Mouse (Mus musculus): ENCODE results near the gene Bbox1. TPM values are rescaled to one million over a fixed set of nuclear protein-coding genes. Genes with fewer than 3 reads are reported as not detected.

Gene Bbox1
- total RNA-seq, 1 experiment from 2014 or later: not detected

DNA sequence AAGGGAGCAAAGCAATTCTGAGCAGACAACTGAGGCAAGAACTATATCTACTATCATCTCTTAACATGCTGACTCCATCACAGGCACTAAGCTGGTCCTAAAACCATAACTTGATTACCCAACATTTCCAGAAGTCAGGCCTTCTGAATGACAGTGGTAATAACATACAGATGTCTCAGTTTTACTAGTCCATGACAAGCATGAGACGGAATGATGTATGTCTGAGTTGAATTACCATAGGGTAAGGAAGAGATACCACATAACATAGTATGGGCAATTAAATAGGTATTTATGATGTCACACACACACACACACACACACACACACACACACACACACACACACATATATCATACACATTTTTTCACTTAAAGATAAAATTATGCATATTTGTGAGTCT, 26.4 kb downstream of the Bbox1 start:
- ATAC-seq (replicated peaks; ENCODE audit: insufficient number of reproducible peaks, low FRiP score, low TSS enrichment, poor library complexity, severe bottlenecking): no peak

DNA sequence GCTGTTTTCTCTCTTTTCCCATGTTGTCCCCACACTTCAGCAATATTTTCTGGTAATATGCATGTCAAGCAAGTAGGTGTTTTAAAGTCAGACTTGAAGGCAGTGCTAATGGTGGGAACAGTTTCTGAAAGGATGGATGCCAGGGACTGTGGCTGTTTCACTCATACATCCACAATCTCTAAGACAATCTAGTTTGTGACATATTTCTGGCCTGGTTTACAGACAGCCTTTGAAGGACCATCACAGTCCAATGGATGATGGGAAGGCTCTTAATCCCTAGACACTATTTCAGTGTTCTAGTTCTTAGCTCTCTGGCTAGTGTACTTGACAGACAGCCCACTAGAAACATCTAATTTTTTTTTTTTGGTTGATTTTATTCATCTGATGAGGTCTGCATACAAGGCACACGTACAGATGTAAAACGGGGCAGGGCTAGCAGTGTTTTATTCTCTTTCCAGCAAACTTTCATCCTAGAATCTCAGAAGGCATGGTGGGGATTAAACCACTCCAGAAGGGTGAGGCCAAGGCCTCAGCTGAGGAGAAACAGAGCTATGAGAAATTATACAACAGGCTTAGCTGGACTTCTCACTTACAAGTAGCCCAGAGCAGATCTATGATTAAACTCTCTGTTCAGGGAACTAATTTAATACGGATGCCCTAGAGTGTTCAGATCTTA, 28.4 kb downstream of the Bbox1 start:
- ATAC-seq (replicated peaks; ENCODE audit: insufficient number of reproducible peaks, low FRiP score, low TSS enrichment, poor library complexity, severe bottlenecking): no peak

GRCm38 (mm10) chr2:110275424-110275823, 38.9 kb downstream of the Bbox1 start:
- ATAC-seq (replicated peaks; ENCODE audit: insufficient number of reproducible peaks, low FRiP score, low TSS enrichment, poor library complexity, severe bottlenecking): no peak

DNA sequence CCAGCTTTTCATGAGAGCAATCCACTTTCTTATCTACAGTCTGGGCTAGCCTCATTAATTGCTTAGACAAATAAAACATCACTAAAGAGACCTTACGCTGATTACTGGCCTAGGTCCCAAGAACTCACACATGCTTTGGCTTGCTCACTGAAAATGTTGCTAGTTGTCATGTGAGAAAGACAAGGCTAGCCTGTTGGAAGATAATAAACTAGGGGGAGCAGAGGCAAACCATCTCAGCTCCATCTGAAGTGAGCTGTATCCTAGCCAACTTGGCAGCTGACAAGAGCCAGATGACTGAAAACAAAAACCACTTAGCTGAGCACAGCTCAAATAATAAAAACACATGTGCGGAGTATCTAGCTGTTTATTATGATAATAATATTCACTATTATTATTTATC, 40.2 kb downstream of the Bbox1 start:
- ATAC-seq (replicated peaks; ENCODE audit: insufficient number of reproducible peaks, low FRiP score, low TSS enrichment, poor library complexity, severe bottlenecking): no peak

GRCm38 (mm10) chr2:110269281-110269680, 45.1 kb downstream of the Bbox1 start:
- no peak for ATAC-seq (replicated peaks; ENCODE audit: insufficient number of reproducible peaks, low FRiP score, low TSS enrichment, poor library complexity, severe bottlenecking)

- no peak for ATAC-seq (replicated peaks; ENCODE audit: insufficient number of reproducible peaks, low FRiP score, low TSS enrichment, poor library complexity, severe bottlenecking)
These were observed 82.1 kb downstream of the Bbox1 start for GRCm38 (mm10) chr2:110232252-110232651.

GRCm38 (mm10) chr2:110230753-110231152, 83.6 kb downstream of the Bbox1 start:
- ATAC-seq (replicated peaks; ENCODE audit: insufficient number of reproducible peaks, low FRiP score, low TSS enrichment, poor library complexity, severe bottlenecking): no peak

DNA sequence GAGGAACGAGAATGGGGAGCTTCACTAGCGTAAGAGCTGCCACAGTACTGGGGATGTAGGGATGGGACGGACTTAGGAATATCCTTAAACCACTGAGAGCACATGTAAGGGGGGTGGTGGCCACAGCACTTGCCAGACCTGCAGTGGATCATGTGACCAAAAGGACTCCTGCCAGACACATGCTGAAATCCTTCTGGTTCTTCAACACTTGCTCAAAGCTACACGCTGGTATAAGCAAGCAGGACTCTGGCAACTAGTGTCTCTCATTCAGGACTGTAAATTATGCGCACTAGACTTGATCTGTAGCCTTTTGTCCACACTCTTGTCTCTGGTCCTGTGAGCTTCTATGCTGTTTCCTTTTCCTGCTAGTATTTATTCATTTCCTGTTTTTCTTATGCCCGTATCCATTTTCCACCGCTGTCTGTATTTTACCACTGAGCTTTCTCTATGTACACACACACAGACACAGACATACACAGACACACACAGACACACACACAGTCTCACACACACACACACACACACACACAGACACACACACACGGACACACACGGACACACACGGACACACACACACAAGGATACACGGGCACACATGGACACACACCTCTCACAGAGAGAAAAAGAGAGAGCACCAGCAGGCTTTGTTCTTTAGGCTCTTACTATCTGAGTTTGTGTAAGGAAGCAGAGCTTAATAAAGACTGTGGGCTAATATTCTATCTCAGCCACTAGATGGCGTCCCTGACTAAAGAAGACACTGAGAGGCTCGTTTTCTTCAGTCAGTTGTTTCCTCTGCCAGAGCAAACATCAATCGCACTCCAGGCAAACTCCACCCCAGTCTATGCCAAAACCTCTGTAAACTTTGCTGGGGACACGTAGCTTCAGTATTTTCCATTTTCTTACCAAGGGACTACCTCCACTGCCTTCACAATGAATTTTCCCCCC, 84.9 kb downstream of the Bbox1 start:
- ATAC-seq (replicated peaks; ENCODE audit: insufficient number of reproducible peaks, low FRiP score, low TSS enrichment, poor library complexity, severe bottlenecking): no peak

DNA sequence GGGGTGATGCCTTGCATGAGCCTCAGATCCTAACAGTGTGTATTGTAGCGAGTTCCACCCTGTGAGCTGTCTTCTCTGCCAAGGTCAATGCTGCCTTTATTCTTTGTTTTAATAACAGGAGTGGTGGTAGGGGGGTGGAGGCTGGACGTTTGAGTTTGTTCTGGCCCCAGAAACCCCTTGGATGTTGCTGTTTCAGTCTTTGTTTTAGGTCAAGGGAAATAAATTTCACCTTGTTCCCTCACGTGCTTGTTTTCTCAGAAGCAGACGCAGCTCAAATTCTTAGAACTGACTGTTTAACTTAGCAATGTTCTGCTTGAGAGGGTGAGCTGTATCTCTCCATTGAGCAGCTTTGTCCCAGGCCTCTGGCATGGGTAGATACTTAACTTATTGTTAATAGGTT, 87.9 kb downstream of the Bbox1 start:
- ATAC-seq (replicated peaks; ENCODE audit: insufficient number of reproducible peaks, low FRiP score, low TSS enrichment, poor library complexity, severe bottlenecking): no peak

DNA sequence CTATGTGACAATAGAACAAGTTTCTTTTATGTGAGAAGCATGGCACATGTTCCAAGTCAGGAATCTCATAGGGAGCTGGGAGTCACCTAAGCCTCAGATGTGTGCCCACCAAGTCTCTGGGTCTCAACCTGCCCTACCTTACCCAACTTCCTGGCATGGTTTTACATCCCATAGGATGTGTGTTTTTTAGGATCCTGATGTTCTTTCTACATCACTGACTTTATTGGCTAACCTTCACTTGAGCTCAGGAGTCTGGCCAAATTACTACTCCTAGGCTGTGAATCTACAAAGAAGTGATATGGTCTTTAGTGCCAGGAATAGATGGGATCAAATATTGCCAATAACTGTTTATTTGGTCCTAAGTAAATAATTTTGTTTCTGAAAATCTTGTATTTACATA, 88.4 kb downstream of the Bbox1 start:
- ATAC-seq (replicated peaks; ENCODE audit: insufficient number of reproducible peaks, low FRiP score, low TSS enrichment, poor library complexity, severe bottlenecking): no peak

DNA sequence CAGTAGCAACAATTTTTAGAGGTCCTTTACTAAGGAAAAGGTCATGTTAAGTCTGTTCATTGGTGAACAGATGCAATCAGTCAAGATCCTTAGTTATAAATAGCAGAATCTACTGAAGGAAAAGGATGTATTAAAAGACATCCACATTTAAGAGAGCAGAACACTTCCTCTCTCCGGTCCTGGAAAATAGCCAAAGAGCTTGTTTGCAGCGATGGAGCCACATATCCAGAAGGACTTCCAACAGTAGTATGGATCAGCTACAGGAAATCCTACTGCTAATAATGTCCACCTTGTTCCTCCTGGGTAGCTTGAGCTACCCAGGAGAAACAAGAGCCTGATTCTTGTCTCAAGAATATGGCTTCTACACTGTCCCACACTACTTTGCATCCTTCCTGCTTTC, 91.6 kb downstream of the Bbox1 start:
- ATAC-seq (replicated peaks; ENCODE audit: insufficient number of reproducible peaks, low FRiP score, low TSS enrichment, poor library complexity, severe bottlenecking): no peak

- no peak for ATAC-seq (replicated peaks; ENCODE audit: insufficient number of reproducible peaks, low FRiP score, low TSS enrichment, poor library complexity, severe bottlenecking)
These were observed 93.9 kb downstream of the Bbox1 start for GRCm38 (mm10) chr2:110220492-110220891.

- ATAC-seq (replicated peaks; ENCODE audit: insufficient number of reproducible peaks, low FRiP score, low TSS enrichment, poor library complexity, severe bottlenecking): no peak
These were observed 98.7 kb downstream of the Bbox1 start for GRCm38 (mm10) chr2:110215685-110216058.

GRCm38 (mm10) chr2:110214991-110215684, 99.2 kb downstream of the Bbox1 start:
- ATAC-seq (replicated peaks; ENCODE audit: insufficient number of reproducible peaks, low FRiP score, low TSS enrichment, poor library complexity, severe bottlenecking): no peak

- ATAC-seq (replicated peaks; ENCODE audit: insufficient number of reproducible peaks, low FRiP score, low TSS enrichment, poor library complexity, severe bottlenecking): no peak
These were observed 100.1 kb downstream of the Bbox1 start for GRCm38 (mm10) chr2:110214278-110214677.

Other genes with a start within 250 kb of the Bbox1 start
- gene Fibin, start 48.6 kb upstream of the Bbox1 start, total RNA-seq (2017): not detected in 3 replicates